Mouse (Mus musculus) hindlimb bud, embryonic 11.5 days (tissue): Measurements from ENCODE around the gene Hnrnpll.
"Not testable (repeated sequence)": the region's sequence is repeated elsewhere in the genome, so short reads cannot be mapped to it uniquely, and the experiment has no call there.

ENCODE experiments used
- DNase-seq: peaks from one replicate; pipeline ENCODE4 v3.0.0-alpha.2; 2012; ENCODE audit warnings: low read depth, low spot score; ENCODE audit errors: extremely low spot score

The Hnrnpll gene

DNA sequence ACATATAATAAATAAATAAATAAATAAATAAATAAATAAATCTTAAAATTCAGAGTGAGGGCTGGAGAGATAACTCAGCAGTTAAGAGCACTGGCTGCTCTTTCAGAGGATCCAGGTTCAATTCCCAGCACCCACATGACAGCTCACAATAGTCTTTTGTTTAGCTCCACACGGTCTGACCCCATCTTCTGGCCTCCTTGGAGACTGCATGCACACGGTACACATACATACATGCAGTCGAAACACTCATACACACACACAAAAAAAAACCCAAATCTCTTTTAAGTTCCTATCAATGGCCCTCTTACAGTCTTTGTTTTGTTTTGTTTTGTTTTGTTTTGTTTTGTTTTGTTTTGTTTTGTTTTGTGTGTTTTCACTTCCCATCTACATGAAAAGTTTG lies 58.3 kb downstream of the Hnrnpll start:
- not testable (repeated sequence) for DNase-seq

DNA sequence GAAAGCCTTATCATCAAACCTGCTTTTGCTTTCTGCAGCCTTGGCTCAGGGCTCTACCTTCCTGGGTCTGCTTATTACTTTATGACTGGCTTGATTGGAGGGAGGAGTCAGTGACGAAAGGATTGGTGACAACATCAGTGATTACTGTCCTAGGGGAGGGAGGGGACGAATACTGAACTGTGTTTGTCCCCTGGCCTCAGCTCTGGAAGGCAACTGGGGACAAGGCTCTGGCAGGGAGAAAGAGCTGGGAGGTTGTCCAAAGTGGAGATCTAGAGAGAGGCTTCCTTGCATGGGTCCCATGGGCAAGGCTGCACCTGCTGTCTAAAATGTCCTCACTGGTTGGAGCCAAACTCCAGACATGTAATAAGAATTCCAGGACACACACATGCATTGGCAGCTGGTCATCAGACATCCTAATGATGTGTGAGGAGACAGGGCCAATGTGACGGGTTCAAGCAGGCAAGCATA lies 59.7 kb downstream of the Hnrnpll start:
- DNase-seq: no peak

DNA sequence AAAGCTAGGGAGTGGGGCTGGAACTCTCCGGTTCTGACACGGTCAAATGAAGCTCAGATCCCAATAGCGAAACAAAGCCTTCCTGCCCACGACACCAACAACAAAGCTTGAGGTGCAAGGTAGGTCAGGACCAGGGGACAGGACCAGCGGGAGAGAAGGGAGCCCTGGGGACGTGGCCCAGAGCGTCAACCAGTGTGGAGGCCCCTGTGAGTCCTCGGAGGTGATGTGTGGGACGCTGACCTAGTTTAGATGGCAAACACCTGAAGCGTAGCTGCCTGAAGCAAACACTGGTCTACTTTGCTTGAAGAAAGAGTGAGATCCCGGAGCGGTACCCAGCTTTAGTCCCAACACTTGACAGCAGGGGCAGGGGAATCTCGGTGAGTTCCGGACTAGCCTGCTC lies 62.5 kb downstream of the Hnrnpll start:
- DNase-seq: no peak

DNA sequence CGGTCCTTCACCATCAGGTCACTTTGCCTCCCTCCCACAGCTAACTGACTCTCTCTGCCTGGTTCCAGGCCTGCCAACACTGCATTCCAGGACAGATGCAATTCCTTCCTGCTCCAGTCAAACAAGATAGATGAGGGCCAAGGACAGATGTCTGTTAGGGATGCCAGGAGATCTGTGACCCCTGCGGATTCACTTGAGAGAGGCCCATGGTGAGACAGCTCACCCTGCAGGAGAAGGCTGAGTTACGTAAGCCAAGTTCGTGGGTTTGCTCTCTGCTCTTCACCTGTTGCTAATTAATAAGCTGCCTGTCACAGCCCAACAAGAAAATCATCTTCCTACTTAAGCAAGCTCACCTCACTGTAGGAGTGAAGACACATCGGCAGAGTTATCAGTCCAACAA lies 63.1 kb downstream of the Hnrnpll start:
- no peak for DNase-seq

DNA sequence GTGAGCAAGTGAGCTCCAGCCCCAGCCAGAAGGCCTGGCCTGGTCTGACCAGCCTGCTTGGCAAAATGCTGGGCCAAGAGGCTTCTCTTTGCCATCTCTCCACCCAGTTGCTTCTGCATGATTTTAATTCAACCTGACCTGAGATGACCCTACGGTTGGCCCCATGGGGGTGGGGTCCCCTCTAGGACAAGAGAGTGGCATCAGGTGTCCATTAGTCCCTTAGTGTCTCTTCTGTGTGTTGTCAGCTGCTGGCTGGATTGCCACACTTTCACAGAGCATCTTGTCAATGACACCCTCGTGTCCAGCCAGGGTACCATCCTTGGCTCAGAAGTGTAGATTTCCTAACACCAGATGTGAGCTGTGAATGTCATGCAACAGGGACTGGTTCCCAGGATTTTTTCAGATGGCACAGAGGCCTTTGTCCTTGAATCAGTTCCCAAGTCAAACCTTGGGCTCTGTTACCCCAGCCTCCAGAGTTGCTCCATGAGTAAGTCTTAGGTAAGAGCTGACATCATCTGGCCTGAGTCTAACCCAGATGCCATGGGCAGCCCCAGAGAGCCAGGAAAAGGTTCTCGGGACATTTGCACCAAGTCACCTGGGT lies 66.9 kb downstream of the Hnrnpll start:
- no peak for DNase-seq

DNA sequence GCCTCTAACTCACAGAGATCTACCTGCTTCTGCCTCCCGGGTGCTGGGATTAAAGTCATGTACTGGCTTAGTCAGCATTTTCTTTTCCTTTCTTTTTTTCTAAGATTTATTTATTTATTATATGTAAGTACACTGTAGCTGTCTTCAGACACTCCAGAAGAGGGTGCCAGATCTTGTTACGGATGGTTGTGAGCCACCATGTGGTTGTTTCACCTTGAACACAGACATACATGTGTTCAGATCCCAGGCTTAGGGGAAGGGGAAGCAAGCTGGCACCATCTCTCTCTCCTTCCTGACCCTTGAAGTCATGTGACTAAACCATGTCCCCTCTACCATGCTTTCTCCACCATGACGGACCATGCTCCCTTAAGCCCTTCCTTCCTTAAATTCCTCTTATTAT lies 70.0 kb downstream of the Hnrnpll start:
- no peak for DNase-seq

DNA sequence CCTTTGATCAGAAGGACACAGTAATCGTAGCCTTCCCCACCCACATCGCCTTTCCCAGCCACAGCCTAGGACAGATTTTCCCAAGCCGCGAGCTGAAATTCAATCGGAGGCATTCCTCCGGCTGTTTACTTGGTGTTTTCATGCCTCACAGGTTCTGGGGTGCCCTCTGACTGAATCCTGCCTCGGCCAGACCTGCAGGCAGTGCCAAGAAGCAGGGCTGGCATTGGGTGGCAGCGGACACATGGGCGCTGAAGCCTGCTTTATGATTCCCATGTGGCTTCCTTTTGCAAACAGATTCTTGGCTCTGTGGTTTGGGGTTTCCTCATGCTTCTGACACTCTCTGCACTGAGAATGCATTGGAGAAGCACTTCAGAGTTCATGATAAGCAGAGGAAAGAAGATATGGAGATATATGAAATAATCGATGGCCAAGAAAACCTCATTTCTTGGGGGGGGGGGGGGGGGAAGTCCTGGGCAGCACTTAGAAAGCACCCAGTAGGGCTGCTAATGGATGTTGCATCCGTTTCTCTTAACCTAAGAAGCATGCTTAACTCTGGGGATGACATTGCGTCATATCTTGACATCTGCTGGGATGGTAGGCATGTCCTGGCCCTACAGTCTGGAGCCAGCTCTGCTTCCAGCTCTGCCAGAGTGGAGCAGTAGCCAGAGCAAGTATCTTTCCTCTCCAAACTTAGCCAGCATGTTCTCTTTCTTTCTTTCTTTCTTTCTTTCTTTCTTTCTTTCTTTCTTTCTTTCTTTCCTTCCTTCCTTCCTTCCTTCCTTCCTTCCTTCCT lies 70.8 kb downstream of the Hnrnpll start:
- no peak for DNase-seq

DNA sequence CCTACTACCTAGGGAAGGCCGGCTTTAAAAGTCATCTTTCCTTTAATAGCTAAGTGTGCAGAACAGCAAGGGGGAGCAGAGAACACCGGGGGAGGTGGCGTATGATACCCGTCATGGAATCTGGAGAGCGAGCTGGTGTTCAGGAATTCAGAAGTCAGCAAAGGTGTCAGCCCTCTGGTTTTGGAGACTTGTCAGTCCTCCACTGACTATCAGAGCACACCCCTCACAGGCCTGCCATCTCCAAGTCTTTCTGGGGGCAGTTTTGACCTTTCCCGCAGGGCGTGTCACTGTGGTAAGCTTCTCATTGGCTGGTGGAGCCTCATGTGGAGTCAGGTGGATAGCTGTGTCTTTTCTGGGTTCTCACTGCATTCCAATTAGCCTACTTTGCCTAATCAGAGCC lies 72.0 kb downstream of the Hnrnpll start:
- no peak for DNase-seq

DNA sequence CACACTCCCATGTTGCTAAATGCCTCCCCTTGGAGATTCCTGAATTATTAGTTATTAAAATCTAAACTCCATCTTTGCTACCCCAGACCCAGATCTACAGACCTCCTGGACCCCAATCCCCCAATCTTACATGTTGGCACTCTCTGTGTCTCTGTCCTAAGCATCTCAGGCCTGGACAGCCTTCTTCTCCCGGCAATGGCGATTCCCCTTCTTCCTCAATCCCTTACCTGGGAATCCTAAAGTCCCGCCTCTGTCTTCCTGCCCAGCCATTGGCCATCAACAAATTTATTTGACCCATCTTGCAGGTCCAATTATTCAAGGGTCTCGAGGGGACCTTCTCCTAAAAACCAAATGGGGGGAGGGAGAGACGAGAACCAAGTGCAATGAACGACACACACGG lies 77.7 kb downstream of the Hnrnpll start:
- no peak for DNase-seq

DNA sequence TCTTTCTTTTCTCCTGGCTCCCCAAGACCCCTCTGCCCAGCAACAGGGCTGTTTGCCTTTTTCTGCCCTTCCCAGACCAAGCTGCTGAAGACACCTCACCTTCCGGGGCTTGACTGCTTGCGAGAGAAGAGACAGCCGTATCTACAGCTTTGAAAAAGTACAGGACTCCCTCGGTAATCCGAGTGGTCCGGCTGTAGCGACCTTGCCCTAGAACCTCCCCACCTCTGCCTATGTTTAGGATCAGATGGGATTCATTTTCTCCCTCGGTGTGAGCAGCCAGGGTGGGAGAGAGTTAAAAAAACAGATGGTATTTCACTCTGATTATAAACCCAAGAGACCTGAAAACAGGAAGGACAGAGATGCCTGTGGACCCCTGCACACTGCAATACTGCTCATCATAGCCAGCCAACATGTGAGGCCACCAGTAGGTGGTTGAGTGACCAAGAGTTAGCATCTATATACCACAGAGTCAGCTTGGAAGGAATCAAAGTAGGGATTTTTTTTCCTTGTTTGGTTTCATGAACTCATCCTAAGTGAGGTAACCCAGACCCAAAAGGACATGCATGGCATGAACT lies 79.1 kb downstream of the Hnrnpll start:
- DNase-seq: no peak

DNA sequence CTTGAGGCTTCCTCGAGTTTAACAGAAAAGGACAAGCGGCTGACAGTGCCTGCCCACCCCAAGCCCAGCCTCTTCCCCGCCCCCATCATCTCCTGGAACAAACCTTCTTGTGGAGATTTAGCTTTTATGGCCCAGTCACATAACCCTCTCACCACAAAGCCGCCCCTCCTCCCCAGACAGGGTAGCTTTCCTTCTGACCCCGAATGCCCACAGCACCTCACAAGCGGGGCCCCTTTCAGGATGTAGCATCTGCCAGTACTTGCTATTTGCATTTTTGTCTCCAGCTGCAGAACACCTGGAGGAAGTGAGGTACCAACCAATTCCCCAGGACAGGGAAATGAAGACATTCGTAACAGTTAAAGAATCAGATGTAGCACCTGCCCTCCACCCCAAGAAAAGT lies 79.6 kb downstream of the Hnrnpll start:
- DNase-seq: no peak

DNA sequence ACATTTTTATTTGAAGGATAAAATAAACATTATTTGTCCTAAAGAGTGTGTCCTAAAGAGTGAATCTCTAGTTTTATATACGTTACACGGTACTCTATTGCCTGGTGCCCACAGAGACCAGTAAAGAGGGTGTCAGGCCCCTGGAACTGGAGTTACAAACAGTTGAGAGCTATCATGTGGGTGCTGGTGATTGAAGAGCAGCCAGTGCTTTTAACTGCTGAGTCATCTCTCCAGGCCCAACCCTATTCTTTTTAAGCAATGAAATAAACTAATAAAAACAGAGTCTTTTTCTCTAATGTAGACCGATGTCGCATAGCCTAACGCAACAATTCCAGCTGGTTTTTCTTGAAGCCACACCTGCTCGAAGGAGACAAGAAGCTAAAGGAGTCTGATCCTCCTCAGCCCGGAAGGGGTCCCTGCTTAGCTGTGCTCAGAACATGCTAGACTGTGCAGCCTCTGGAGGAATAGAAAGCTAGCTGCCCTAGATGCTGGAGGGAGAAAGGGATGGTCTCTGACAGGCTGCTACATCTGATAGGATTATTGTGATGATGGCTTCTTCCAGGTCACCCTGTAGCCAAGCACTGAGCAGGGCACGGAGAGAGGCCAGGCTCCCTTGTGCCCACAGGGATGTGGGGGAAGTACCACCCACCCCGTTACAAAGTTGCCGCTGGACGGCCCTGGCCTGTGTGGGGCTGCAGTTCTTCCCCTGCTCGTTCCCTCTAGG lies 80.2 kb downstream of the Hnrnpll start:
- no peak for DNase-seq

DNA sequence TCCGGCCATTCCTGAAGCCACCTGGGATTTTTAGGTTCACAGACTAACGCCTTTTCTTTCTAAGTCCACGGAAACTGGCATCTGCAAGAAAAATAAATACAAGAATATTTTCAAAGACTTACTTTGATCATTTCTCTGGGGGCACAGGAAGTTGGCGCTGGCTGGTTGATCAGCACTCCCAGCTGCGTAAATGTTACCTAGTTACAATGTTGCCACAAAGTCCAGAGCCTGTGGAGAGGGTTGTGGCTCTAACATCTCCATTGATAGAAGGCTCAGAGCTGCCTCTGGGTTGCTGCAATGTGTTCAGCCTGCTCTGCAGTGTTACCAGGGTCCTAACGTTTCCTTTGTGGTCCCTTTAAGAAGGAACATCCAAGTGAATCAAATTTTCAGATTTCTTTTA lies 80.8 kb downstream of the Hnrnpll start:
- DNase-seq: no peak

DNA sequence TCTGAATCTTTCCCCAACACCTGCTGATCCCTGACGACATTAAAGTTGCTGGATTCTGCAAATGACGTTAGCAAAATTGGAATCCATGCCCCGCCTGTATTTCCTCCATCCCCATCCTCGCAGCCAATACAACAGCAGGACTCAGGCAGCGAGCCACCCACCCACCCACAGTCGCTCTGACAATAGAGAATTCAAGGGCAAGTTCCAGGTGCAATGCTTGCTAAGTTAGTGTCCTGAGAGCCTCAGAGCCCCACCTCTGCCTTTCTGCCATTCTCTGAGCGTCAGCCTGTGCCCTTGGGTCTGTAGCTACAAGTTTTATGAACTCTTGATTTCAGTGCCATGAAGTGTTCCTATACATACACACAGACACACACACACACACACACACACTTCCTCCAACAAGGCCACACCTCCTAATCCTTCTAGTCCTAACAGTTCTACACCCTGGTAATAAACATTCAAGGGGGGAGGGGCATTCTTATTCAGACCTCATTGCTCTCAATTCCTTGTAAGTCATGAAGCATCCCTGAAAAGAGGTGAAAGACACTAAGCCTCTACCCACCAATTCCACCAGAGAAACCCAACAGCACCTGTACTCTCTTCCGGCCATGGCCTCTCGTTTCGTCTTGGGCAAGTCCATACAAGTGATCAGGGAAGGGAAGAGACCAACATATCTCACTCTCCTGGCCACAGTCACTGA lies 81.6 kb downstream of the Hnrnpll start:
- no peak for DNase-seq
